Mouse (Mus musculus) G1E (cell line): ENCODE results near the gene Trim9.

ENCODE experiments used
- CTCF ChIP-seq: IDR thresholded peaks from 2 replicates; pipeline ENCODE4 v1.5.1; 2012; ENCODE audit warnings: low read depth, low read length, inconsistent platforms, mixed read lengths
- GATA1 ChIP-seq: IDR thresholded peaks from 2 replicates; pipeline ENCODE4 v1.6.1; 2012; ENCODE audit warnings: borderline replicate concordance, low read length, inconsistent platforms, mixed read lengths
- TAL1 ChIP-seq: conservative IDR thresholded peaks from 2 replicates; pipeline ENCODE4 v1.6.1; 2012; ENCODE audit warnings: low read depth, low read length, inconsistent platforms, mixed read lengths

DNA sequence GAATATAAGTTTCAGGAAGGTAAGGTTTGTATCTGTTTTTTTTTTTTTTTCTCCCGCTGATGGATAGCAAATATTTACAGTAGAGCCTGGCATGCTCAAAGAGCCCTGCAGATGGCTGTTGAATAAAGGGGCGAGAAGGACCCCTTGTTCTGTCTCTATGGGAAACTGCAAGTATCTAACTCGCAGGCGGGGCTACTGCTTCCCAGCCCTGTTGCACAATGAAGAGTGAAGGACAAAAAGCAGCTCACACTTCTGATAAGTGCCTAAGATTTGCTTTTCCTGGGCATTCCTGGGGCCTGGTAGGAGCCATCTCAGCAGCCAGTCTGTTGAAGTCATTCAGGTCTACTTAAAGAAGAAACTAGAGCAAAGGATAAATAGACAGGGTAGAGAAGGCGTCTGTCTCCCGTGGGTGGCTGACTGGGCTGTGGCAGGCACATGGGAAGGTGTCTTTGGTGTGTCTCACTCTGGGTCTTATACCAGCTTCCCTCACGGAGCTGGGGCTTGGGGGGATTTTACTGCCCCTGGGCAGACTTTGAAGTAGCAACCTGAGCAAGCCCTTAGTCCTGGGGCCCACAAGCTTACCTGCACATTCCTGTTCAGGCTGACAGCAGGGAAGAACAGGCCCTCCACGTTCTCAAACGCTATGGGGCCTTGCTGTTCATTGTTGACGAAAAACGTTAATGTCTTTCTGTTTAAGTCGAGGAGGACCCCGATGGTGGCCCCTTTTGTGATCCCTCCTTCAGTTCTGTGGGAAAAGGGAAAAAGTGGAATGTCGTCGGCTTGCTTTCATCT is 99.5 kb downstream of the Trim9 start:
- TF ChIP-seq GATA1 (no peak), CTCF (no peak), TAL1 (no peak)
